Mouse (Mus musculus) C2C12 (cell line): ENCODE results near the gene Akr1b3. TPM values are rescaled to one million over a fixed set of nuclear protein-coding genes. Genes with fewer than 3 reads are reported as not detected.
A peak's percentile ranks its signal among the peaks of the same experiment; 100 is the strongest.
"Not testable (repeated sequence)": the region's sequence is repeated elsewhere in the genome, so short reads cannot be mapped to it uniquely, and the experiment has no call there.

Experiments used
- H3K27me3 ChIP-seq: one replicate; pipeline ENCODE4 v1.6.1; 2011; ENCODE audit not compliant: control insufficient read depth, insufficient read depth, insufficient read length
- H3K36me3 ChIP-seq: one replicate; pipeline ENCODE4 v1.6.1; 2011; ENCODE audit not compliant: control insufficient read depth, insufficient read depth
- H3K4me3 ChIP-seq: one replicate; pipeline ENCODE4 v1.5.1; 2011; ENCODE audit warnings: mild to moderate bottlenecking, control low read depth; ENCODE audit not compliant: poor library complexity, insufficient read depth, severe bottlenecking
- H3K79me2 ChIP-seq: one replicate; pipeline ENCODE4 v1.6.1; 2011; ENCODE audit not compliant: control insufficient read depth, insufficient read depth
- H3K79me3 ChIP-seq: one replicate; pipeline ENCODE4 v1.6.1; 2011; ENCODE audit warnings: low read depth, control low read depth
- H3ac ChIP-seq: one replicate; pipeline ENCODE3; 2011; ENCODE audit warnings: low read depth; ENCODE audit not compliant: control insufficient read depth, insufficient read length
- CEBPB ChIP-seq: IDR thresholded peaks from one replicate; pipeline ENCODE4 v1.6.1; 2011; ENCODE audit warnings: low read depth, mild to moderate bottlenecking, control low read depth, moderate library complexity
- CTCF ChIP-seq: IDR thresholded peaks from one replicate; pipeline ENCODE4 v1.5.1; 2011; ENCODE audit not compliant: control insufficient read depth, insufficient read depth, insufficient read length
- FOSL1 ChIP-seq: IDR thresholded peaks from one replicate; pipeline ENCODE4 v1.8.0; 2011; ENCODE audit warnings: mild to moderate bottlenecking, low read length; ENCODE audit not compliant: poor library complexity, insufficient read depth, severe bottlenecking
- MAX ChIP-seq: IDR thresholded peaks from one replicate; pipeline ENCODE4 v1.6.1; 2011; ENCODE audit warnings: mild to moderate bottlenecking, control low read depth
- MYOD1 ChIP-seq: IDR thresholded peaks from one replicate; pipeline ENCODE4 v1.6.1; 2011; ENCODE audit warnings: low read depth; ENCODE audit not compliant: control insufficient read depth, insufficient read length
- MYOG ChIP-seq: IDR thresholded peaks from one replicate; pipeline ENCODE4 v1.6.1; 2011; ENCODE audit not compliant: control insufficient read depth, insufficient read length; ENCODE audit errors: extremely low read depth
- USF1 ChIP-seq: IDR thresholded peaks from one replicate; pipeline ENCODE4 v1.6.1; 2011; ENCODE audit warnings: low read depth, mild to moderate bottlenecking, control low read depth, moderate library complexity
- polyA plus RNA-seq: library from polyadenylated mRNA; unstranded; fragments of >200 nt; fragmentation: generic; extraction: Trizol; gene quantifications from one replicate; pipeline ENCODE4 v1.2.1, GENCODE M21; 2012; ENCODE audit warnings: missing spikeins

Gene Akr1b3
- polyA plus RNA-seq, 1 experiment = 455 TPM

DNA sequence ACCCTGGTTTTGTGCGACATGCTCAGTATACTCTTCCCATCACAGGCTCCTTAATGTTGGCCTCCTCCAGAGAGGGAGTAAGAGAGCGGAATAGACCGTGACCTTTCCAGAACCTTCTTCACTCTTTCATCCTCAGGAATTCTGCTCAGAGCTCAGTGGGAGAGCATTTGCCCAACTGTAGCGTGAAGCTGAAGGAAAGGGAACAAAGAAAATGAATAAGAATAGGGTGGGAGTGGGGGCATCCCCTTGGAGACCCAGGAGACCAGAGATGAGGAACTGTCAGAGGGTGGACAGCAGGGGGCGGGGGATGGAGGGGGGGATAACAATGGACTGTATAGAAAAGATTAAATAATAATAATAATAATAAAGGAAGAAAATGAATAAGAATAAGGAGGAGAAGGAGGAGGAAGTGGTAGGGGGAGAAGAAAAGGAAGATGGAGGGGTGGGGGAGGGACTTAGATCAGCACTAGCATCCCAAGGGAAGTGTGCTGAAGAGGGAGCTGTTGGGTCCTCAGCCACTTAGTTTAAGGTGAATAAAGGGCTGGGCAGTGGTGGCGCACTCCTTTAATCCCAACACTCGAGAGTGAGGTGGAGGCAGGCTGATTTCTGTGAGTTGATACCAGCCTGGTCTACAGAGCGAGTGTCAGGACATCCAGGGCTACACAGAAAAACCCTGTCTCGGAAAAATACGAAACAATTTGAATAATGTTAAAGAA is 27.0 kb upstream of the Akr1b3 start:
- TF ChIP-seq CTCF (no peak), MAX (no peak), CEBPB (no peak), FOSL1 (no peak), MYOD1 (no peak), USF1 (no peak), MYOG (no peak)
- Histone ChIP-seq H3K27me3 (no peaks in the 10 kb centered on the region), H3K4me3 (no peak overlapping the region), H3K79me3 (no peaks in the 10 kb centered on the region), H3K79me2 (no peaks in the 10 kb centered on the region), H3K36me3 (no peaks in the 10 kb centered on the region), H3ac (no peak overlapping the region)

- H3K79me2 ChIP-seq = no peaks in the 10 kb centered on the region
- peak; percentile 91 for TF ChIP-seq CEBPB
- no peak for TF ChIP-seq FOSL1
- H3ac ChIP-seq = no peak overlapping the region
- H3K27me3 ChIP-seq = no peaks in the 10 kb centered on the region
- no peaks in the 10 kb centered on the region for H3K79me3 ChIP-seq
- no peak overlapping the region for H3K4me3 ChIP-seq
- H3K36me3 ChIP-seq = no peaks in the 10 kb centered on the region
These were observed 26.1 kb upstream of the Akr1b3 start for GRCm38 (mm10) chr6:34343426-34343825.

DNA sequence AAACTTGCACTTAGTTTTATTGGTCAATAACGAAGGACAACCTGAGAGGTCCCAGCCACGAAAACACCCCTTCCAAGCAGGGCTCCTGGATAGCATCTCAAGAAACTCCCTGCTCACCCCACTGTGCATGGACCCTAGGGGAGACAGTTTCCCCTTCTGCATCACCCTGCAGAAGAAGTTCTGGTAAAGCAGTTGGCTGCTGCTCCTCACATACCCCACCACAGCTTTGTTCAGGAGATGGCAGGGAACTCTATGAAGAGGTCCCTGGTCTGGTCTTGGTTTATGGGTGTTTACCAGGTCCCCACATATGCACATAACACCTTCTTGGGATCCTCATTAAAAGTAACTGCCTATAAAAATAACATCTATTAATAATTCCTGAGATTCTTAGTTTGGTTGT is 25.2 kb upstream of the Akr1b3 start:
- Histone ChIP-seq H3K79me3 (no peaks in the 10 kb centered on the region), H3K27me3 (no peaks in the 10 kb centered on the region), H3K36me3 (no peaks in the 10 kb centered on the region), H3ac (no peak overlapping the region), H3K79me2 (no peaks in the 10 kb centered on the region), H3K4me3 (no peak overlapping the region)
- TF ChIP-seq MAX = no peak
- TF ChIP-seq USF1 = no peak
- TF ChIP-seq MYOG = no peak
- TF ChIP-seq CEBPB = no peak
- TF ChIP-seq MYOD1 = no peak
- TF ChIP-seq FOSL1 = no peak
- TF ChIP-seq CTCF = no peak

DNA sequence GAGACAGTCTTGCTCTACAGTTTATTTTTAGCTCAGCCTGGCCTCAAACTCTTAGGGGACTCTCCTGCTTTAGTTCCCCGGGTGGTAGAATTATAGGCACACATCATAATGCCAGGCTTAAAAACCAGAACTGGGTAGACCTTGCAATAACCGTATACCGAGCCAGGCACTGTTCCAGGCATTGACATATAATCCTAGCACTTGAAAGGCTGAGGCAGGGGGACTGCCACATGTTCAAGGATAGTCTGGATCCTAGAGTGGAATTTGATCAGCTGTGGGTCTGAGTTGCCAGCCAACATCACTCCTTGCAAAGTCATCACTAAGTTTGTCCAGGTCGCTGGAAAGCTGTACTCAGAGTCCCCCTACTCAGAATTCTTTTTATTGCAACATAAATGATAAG is 24.7 kb upstream of the Akr1b3 start:
- H3ac ChIP-seq = no peak overlapping the region
- no peaks in the 10 kb centered on the region for H3K79me2 ChIP-seq
- TF ChIP-seq CEBPB (no peak), CTCF (no peak), USF1 (no peak), FOSL1 (no peak), MAX (no peak), MYOG (no peak), MYOD1 (no peak)
- no peaks in the 10 kb centered on the region for H3K27me3 ChIP-seq
- H3K4me3 ChIP-seq = no peak overlapping the region
- no peaks in the 10 kb centered on the region for H3K36me3 ChIP-seq
- no peaks in the 10 kb centered on the region for H3K79me3 ChIP-seq

GRCm38 (mm10) chr6:34337799-34338198 is 20.5 kb upstream of the Akr1b3 start:
- TF ChIP-seq FOSL1 = no peak
- no peak for TF ChIP-seq CTCF
- no peak for TF ChIP-seq MYOD1
- no peak for TF ChIP-seq MYOG
- no peak for TF ChIP-seq CEBPB
- TF ChIP-seq USF1 = no peak
- no peaks in the 10 kb centered on the region for H3K27me3 ChIP-seq
- no peaks in the 10 kb centered on the region for H3K36me3 ChIP-seq
- no peaks in the 10 kb centered on the region for H3K79me3 ChIP-seq
- no peak overlapping the region for H3ac ChIP-seq
- no peaks in the 10 kb centered on the region for H3K79me2 ChIP-seq
- no peak overlapping the region for H3K4me3 ChIP-seq

DNA sequence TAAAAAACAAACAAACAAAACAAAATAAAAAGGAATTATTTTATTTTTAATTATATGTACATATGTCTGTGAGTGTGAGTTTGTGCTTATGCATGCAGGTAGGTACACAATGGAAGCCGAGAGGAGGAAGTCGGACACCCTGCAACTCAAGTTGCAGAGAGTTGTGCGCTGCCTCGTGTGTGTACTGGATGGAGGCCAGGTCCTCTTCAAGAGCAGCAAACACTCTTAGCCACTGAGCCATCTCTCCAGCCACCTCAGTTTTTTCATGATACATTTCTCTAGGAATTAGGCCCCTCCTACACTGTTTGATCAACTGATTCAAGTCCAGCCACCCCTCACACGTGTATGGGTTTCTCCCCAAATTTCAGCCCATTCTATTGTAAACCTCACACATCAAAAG is 17.4 kb upstream of the Akr1b3 start:
- Histone ChIP-seq H3K27me3 (no peaks in the 10 kb centered on the region), H3ac (no peak overlapping the region), H3K36me3 (no peaks in the 10 kb centered on the region), H3K4me3 (no peak overlapping the region), H3K79me3 (no peaks in the 10 kb centered on the region), H3K79me2 (no peaks in the 10 kb centered on the region)
- TF ChIP-seq CEBPB (no peak), MYOD1 (no peak), MAX (no peak), FOSL1 (no peak), CTCF (no peak), USF1 (no peak), MYOG (no peak)

GRCm38 (mm10) chr6:34331804-34332203 is 14.5 kb upstream of the Akr1b3 start:
- H3K4me3 ChIP-seq, H3K79me3 ChIP-seq, H3K27me3 ChIP-seq, H3K36me3 ChIP-seq, H3ac ChIP-seq, H3K79me2 ChIP-seq: not testable (repeated sequence)
